In the genomic region with DNA sequence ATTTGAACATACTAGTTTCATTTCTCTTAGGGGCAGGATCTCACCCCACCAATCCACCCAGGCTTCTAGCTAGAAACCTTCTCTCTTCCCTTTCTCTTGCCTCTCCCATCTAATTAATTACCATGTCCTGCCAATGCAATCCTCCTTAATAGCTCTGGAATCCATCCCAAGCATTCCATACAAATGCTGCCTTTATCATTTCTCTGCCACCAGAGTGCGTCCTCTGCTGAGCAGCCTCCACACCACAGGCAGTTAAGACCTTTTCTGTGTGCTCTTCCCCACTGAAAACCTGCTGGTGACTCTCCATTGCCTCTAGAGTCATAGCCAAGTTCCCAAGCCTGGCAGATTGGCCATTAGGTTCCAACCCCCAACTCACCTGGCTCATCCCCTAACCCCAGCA, we compare ENCODE assay signal across 20 mouse cellular contexts. TPM values are rescaled to one million over a fixed set of nuclear protein-coding genes. Genes with fewer than 3 reads are reported as not detected.
DNase-seq lines count a peak whose midpoint lies in the region; ATAC-seq and TF ChIP-seq lines count a peak whose summit lies in the region.
"Had no signal": no experiment of that assay in that cellular context is flagged by ENCODE, and none has a peak within 500 bp of the region (broad histone marks: within the 10 kb centered on the region; RNA-seq: fewer than 3 reads in every experiment).

No protein-coding gene starts in this region.

- H3K9me3 ChIP-seq in heart, postnatal 0 days (replicated peaks; ENCODE audit: control insufficient read depth, low read length), result no peaks in the 10 kb centered on the region
- H3K9me3 ChIP-seq: embryonic facial prominence, embryonic 12.5 days; forebrain, embryonic 12.5 days; heart, embryonic 15.5 days; hindbrain, embryonic 10.5 days; hindbrain, embryonic 15.5 days had no signal

- H3K27ac ChIP-seq in heart, postnatal 0 days (ENCODE audit: low read depth), result no peak overlapping the region
- no peak overlapping the region for H3K27ac ChIP-seq in layer of hippocampus, adult 2 months
- H3K27ac ChIP-seq: embryonic facial prominence, embryonic 12.5 days; forebrain, embryonic 12.5 days; heart, adult 2 months; heart, embryonic 15.5 days; hindbrain, embryonic 10.5 days; hindbrain, embryonic 15.5 days had no signal

- H3K4me1 ChIP-seq in heart, postnatal 0 days (ENCODE audit: control insufficient read depth, insufficient read depth), result no peaks in the 10 kb centered on the region

- no peak overlapping the region for H3K9ac ChIP-seq in heart, postnatal 0 days (replicated peaks; ENCODE audit: low read depth, low read length)
- H3K9ac ChIP-seq: embryonic facial prominence, embryonic 12.5 days; forebrain, embryonic 12.5 days; heart, embryonic 15.5 days; hindbrain, embryonic 15.5 days had no signal

- no peak overlapping the region for H3K4me2 ChIP-seq in heart, postnatal 0 days (ENCODE audit: low read depth, low read length)
- H3K4me2 ChIP-seq: embryonic facial prominence, embryonic 12.5 days; forebrain, embryonic 12.5 days; heart, embryonic 11.5 days; heart, embryonic 15.5 days; hindbrain, embryonic 15.5 days had no signal

- H3K4me3 ChIP-seq in heart, postnatal 0 days (ENCODE audit: low read depth, low read length), result no peak overlapping the region
- no peak overlapping the region for H3K4me3 ChIP-seq in layer of hippocampus, adult 2 months
- H3K4me3 ChIP-seq: embryonic facial prominence, embryonic 12.5 days; forebrain, embryonic 12.5 days; heart, adult 2 months; heart, embryonic 15.5 days; hindbrain, embryonic 10.5 days; hindbrain, embryonic 15.5 days had no signal

- no peak for DNase-seq in heart, postnatal 0 days (ENCODE audit: low spot score)
- no peak for DNase-seq in heart, adult 11 months
- no peak for DNase-seq in layer of hippocampus, adult 2 months (ENCODE audit: low spot score in 2 of 2)
- no peak for DNase-seq in layer of hippocampus, postnatal 14 days (ENCODE audit: low spot score in 2 of 2)
- peak; percentile 34 for DNase-seq in Muller cell, postnatal 12 days (ENCODE audit: inconsistent ontology term)
- DNase-seq in brain, adult 2 months (ENCODE audit: low read depth, low spot score), result peak; percentile 35
- no peak for DNase-seq in ovary, postnatal 14 days (ENCODE audit: low spot score)
- DNase-seq: adrenal gland, adult 8-10 months; adrenal gland, postnatal 36 days; cerebellum, adult 18-20 months; cerebellum, adult 9-11 months; heart, adult 2 months; kidney, adult 18-20 months had no signal

- WGBS in heart, postnatal 0 days, result 52% methylated on average over 1 of the region's 1 CpGs

- no peak for TF ChIP-seq EP300 in heart, postnatal 0 days (IDR thresholded peaks at IDR 0.05; ENCODE audit: low read depth)

- ATAC-seq in heart, postnatal 0 days (ENCODE audit: insufficient read depth, low read depth), result no peak
- ATAC-seq: inflammation-experienced regulatory T-cells, adult 6 months had no signal

- TF ChIP-seq CTCF in heart, postnatal 0 days (IDR thresholded peaks at IDR 0.05; ENCODE audit: low read depth), result peak; percentile 39
- TF ChIP-seq CTCF in layer of hippocampus, adult 2 months (conservative IDR thresholded peaks at IDR 0.05), result peak; percentile 50

- no peaks in the 10 kb centered on the region for H3K27me3 ChIP-seq in heart, postnatal 0 days (ENCODE audit: control insufficient read depth, insufficient read depth, low read length)

- no peaks in the 10 kb centered on the region for H3K36me3 ChIP-seq in heart, postnatal 0 days (replicated peaks; ENCODE audit: control insufficient read depth, insufficient read depth, low read length)
- H3K36me3 ChIP-seq: embryonic facial prominence, embryonic 12.5 days; forebrain, embryonic 12.5 days; heart, embryonic 15.5 days; hindbrain, embryonic 10.5 days; hindbrain, embryonic 15.5 days had no signal

RNA-seq across cellular contexts. Expression of a gene that starts 32.3 kb away (rescaled TPM):
- 29.1 and 49.7 TPM in 2 replicates for total RNA-seq in heart, postnatal 0 days (2014; rRNA removed; ENCODE audit: low replicate concordance)
- polyA plus RNA-seq in heart, postnatal 0 days (2015; fragmentation: Nextera tagmentation; extraction: Ambion mirVana), result 71.3 and 72.1 TPM in 2 replicates
- total RNA-seq in layer of hippocampus, adult 2 months (2021), result 100 to 1,000 TPM; 203 to 207 TPM
- total RNA-seq in layer of hippocampus, postnatal 14 days (2021), result 100 to 1,000 TPM; 186 to 188 TPM

Comparison
In these comparisons a context has a peak if more than half of its experiments do, and no peak if none do; other contexts are left out.
1. DNase-seq: peak in Muller cell, postnatal 12 days (single experiment) and brain, adult 2 months (single experiment); none in heart, postnatal 0 days (single experiment), heart, adult 11 months (single experiment), layer of hippocampus, adult 2 months (0 of 2), layer of hippocampus, postnatal 14 days (0 of 2) and ovary, postnatal 14 days (single experiment).